Mouse (Mus musculus) spleen, embryonic (tissue): ENCODE measurements around the gene LTO1.

Experiments
- CTCF ChIA-PET: fragments of 350-600 bp; sonication (Branson Sonifier 250); formaldehyde crosslinking; loops from one replicate; lab custom pipeline; 2022; lab: Charles Lee

LTO1 gene

DNA sequence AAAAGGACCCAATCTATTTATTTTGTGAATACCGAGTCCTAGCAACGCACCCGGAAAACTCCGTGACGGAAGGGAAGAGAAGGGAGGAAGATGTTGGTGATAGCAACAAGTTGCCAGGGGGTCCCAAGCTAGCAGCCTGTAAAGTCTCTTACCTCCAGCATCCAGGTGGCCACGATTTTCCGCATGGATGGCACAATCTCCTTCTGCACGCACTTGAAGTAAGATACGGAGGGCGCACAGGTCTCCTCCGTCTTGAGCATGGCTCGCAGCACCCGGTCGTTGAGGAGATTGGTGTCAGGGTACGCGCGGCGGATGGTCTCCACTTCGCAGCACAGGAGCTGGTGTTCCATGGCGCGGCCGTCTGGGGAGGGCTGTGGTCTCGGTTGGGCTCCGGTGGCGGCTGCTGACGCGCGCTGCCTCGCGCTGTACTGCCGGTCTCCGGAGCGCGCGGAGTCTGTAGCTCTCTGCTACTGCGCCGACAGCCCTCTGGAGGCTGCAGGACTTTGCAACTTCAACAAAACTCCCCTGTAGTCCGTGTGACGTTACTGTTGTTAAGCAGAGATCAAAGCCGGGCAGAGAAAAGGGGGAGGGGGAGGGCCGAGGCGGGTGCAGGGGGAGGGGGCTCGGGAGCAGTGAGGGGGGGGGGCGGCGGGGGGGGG is 24.6 kb downstream of the LTO1 start, which contains the start of gene Ccnd1:
Gene Ccnd1, minus strand, starts transcription at position 582 of the 659 bp plus-strand sequence.
- CTCF ChIA-PET = no interaction called here

DNA sequence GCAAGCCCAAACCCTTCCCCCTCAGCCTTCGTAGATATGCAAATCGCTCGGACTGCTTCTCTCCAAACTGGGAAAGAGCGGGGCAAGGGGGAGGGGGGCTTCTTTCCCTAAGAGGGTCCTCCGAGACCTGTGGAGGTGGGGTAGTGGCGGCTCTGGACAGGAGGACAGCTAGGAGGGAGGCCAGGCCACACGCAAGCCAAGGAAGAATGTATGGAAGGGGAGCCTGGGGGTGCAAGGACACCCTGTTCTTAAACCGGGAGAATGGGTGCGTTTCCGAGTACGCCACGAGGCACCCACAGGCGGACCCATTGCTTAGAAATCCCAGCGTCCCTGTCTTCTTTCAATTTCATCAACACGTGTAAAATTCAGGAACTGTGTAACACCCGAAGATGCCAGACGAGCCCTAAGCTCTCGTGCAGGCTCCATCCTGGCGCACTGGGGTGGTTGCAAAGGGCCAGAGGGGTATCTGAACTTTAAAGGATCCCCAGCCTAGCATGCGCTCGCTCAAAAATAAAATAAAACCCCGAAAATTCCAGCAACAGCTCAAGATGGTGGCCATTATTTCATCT is 25.2 kb downstream of the LTO1 start:
- CTCF ChIA-PET = no interaction called here

DNA sequence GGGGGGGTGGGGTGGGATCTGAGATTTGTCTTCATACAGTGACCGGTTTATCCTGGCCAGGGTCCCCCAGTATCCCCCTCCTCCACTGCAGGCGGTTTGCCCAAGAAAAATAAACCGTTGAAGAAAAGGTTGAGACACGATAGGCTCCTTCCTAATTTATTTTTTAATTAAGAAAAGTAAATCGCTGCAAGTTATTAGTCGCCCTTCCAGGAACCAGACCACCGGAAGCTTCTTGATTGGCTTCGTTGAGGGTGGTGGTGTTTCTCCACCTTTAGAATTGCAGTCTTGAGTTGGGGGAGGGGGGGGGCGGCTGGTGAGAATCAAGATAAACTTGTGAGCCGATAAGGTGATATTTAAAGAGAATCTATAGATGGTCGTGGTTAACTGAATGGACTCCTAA is 25.7 kb downstream of the LTO1 start:
- CTCF ChIA-PET = interaction anchor here (0.7 kb wide), 1 partner anchor 492 kb away, joined by 3 read pairs; no protein-coding TSS in a partner anchor

DNA sequence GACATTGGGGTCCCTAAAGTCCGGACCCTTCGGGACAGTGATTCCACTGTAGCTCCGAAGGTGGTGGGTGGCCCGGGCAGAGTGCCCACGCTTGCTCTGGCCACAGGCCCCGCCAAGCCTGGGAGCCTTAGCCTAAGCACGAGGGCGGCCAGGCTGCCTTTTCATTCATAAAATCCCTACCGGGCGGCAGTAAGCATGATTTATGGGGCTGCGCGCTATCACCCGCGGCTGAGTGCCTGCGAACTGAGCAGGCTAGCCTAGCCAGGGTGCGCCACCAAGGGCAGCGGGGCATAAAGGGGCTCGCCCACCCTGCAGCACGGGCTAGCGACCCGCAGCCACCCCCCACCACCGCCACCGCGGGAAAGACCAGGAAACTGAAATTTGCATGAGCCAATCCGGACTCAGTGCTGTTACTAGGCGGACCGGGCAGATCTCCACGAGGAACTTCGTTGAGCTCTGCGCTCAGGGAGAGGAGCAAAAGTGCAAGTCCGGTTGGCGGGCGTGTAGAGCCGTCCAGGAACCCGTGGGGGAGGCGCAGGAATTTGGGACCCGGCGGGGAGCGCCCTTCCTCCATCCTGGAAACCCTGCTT is 26.4 kb downstream of the LTO1 start:
- CTCF ChIA-PET = interaction anchor here (0.7 kb wide), 1 partner anchor 493 kb away, joined by 3 read pairs; no protein-coding TSS in a partner anchor

DNA sequence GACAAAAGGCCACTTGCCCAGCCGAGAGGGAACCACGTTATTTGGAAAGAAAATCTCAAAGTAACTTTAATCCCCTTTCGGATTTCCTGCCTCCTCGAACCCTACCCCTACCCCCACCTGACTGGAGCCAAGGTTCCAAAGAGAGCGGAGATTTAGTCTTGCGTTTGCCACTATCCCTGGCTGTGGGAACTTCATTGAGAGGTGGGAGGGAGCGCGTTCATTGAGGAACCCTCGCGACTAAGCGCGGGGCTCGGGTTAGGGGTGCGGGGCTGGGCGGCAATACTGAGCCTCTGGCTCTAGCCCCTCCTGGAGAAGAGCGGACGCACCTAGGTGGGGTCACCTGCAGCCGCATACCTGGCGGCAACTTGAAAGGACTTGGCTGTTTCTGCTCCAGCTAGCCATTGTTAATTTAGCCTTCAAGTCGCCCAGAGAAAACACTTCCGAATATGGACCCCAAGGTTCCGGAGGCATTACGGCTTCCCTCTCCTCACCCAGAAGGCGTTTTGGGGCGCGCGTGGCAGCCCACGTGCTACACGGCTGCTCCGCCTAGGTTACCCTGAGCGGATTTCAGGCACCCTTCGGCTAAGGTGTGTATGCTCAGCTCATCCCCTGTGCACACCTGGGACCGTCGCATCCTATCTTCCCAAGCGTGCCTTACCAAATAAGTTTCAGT is 27.3 kb downstream of the LTO1 start:
- CTCF ChIA-PET = no interaction called here

DNA sequence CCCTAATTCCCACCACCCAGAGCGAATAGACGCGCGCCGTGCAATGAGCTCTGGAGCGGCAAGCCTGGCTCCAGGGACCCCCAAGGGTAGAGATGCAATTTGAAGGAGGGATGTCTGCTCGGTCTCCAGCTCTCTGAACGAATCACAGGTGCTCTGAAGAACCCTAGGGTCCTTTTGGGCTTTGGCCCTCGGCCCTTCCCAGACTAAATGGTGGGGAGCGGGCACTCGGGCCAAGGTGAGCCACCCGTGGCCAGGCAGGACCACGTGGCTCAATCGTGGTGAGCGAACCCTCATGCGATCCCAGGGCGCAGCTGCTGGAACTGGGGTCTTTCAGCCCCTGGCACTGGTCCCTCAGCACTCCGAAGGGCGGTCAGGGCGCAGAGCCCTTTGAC is 27.8 kb downstream of the LTO1 start:
- CTCF ChIA-PET = no interaction called here

DNA sequence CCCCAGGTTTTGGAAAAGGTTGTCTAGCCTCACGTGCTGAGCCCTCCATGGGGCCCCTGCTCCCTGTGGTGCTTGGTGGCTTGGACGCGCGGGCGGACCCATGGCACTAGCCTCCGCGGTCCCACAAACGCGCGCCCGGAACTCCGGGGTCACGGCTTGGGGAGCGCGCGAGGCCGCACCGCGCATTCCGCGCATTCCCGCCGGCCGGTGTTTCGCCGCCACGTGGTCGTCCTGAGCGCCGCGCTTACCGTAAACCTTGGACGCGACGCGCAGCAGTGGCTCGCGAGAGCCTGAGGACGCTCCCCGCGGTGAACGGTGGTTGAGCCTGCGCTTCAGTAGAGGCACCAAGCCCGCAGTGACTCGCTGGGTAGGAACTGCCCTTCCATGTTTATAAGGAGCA is 28.4 kb downstream of the LTO1 start:
- CTCF ChIA-PET = no interaction called here

DNA sequence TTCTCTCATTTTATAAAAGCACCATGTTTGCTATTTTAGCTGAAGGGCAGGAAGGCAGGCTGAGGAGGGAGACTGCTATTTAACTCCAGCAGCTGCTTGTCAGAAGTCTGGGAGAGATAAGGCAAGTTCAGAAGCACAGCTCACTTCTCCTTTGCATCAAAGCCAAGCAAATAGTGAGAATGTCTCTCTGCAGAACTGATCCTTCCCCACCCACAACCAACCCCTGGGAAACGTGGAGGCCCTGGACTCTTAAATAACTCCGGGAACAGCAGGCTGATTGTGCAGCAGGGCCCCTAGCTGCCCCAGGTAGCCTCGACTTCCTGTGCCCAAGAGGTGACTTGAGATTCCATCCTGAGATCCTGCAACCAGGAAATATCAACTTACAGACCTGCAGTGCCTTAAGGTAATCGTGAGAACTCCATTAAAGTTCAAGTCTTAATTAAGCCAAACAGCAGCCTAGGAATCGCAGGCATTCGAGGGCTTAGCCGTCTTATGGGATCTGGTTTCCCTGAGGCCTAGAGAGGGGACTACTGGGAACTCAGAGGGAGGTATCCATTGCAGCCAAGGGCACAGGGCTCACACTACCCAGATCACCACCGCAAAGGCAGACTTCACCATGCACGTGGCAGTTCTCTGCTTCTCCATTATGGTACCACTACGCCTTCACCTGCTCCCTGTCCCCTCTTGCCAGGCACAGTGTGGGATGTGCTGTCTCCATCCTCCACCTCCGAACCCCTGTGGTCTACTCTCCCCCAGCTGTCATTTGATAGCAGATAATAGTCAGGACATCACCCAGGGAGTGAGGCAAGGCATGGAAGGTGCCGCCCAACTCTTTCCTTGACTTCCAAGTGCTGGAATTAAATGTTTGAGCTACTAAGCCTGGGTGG is 43.9 kb downstream of the LTO1 start:
- CTCF ChIA-PET = interaction anchor here (0.6 kb wide), 1 partner anchor 21 kb away, joined by 4 read pairs; no protein-coding TSS in a partner anchor

DNA sequence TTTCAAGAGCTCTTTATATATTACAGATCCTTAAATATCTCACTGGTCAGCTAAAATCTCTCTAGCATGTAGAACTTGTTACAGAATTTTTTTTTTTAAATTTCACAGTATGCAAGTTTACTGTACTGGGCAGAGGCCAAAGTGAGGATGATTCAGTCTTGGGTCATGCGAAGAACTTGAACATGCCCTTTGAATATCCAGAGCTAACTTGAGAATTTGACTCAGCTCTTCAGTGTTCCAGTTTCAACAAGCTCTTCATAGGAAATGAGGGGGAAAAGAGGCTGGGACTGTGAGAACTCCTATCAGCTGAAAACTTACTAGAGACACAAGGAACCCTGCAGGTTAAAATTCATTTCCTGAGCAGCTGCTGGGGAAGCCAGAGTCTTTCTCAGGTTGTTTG is 49.0 kb downstream of the LTO1 start:
- CTCF ChIA-PET = no interaction called here

DNA sequence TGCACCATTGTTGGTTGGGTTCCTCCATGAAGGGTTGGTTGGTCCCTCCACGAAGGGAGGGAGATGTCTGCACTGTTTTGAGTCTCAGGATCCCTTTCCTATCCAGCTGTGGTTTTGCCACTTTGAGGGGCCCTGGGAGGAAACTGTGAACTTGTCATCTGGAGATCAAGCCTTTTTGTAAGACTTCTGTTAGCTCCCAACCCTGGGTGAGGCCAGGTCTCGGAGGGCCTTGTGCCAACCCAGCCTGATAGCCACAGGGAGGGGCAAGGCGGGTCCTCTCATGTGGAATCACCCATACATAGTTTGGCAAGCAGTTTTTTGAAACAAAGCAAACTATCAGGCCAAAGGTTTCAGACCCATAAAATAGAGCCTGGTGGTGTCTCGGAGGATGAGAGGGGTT is 49.4 kb downstream of the LTO1 start:
- CTCF ChIA-PET = no interaction called here

DNA sequence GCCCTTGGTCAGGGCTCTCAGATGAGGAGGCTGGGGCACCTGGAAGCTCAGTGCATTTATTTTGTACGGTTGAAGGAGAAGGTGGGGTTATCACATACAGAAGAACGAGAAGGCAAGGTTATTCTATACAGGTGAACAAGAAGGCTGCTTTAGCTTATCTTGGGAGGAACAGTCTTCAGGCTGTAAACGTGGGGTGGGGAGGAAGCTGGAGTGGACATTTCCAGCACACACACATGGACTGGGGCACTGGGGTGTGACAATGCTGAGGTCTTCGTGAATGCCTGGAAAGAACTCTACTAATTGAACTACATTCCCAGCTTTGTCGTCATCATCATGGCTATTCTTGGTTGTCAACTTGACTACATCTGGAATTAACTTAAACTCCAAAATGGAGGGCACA is 51.0 kb downstream of the LTO1 start:
- CTCF ChIA-PET = no interaction called here

DNA sequence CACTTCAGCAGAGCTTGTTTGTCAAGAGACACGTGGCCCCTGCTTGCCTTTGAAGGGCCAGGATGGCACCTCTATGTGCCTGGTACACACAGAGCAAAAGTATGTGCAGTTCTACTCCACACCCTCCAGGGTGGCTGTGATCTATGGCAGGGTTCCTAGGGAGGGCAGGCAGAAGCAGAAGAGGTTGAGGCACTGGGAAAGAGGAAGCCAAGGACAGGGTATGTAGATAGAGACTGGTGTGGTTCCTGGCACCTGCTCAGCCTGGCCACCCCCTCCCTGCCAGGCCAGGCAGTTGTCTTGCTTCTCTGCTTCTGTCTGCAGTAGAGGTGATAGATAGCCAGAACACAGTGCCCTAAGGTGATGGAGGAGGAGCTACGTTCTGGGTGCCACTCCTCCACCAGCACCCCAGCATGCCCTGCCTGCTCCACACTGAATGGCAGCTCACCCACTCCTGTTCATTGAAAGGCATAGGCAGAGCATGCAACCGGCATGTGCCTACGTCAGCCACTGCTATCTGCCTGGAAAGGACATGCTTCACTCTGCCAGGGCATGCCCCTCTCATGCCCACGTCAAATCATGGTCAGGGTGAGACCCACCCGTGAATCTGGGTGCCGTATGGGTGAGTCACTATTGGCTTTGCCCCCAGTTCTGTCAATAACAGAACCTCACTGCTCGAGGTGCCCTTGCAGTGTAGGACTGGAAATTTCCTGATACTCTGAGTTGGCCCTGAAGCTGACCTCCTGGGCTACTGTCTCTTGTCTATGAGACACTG is 56.3 kb downstream of the LTO1 start:
- CTCF ChIA-PET = no interaction called here

DNA sequence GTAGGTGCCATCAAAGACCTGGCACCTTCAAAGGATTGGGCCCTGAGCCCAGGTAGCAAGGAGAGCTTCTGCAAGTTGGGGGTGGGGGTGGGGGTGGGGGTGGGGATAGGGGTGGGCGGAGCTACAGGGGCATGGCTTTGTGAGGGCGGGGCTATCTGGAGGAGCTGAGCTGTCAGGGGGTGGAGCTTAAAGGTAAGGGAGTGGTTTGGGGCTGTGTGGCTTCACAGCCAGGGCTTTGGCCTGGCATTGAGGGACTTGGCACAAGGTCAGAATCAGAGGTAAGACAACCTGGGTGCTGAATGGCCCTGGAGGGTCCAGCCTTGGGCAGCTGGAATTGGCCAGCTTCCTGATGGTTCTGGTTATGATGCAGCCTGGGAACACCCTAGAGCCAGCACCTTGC is 56.9 kb downstream of the LTO1 start:
- CTCF ChIA-PET = no interaction called here

DNA sequence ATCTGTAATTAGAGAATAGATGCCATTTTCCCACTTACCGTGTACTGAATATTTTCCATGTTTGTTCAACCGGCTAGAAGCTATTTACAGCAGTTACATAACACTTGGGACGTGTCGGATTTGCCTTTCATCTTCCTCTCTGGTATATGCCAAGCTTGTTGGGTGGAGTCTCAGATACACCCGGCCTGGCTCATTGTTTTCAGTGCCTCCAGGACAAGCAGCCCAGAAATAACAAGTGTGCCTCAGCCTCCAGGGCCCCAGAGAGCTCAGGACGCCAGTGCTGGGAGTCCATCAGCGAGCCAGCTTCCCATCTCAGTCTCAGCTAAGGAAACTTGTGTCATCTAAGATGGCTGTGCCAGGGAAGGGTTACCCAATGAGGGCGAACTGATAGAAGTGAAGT is 58.6 kb downstream of the LTO1 start:
- CTCF ChIA-PET = no interaction called here

DNA sequence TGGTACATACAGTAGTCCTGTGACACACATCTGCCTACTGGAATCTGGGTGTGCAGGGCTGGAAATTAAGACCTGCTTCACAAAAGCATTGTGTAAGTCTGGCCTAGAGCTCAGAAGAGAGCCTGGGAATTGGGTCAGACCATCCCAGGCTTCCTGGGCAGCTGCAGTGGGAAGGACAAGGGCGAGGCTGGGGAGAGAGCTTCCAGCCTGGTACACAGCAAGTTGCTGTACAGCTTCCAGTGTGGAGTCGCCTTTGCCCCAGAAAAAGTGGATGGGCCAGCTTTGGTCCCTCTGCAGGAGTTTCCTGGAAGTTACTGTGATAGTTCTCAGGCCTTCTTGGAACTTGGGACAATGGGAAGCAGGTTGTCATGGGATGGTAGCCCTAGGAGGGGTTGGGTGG is 62.2 kb downstream of the LTO1 start:
- CTCF ChIA-PET = no interaction called here

DNA sequence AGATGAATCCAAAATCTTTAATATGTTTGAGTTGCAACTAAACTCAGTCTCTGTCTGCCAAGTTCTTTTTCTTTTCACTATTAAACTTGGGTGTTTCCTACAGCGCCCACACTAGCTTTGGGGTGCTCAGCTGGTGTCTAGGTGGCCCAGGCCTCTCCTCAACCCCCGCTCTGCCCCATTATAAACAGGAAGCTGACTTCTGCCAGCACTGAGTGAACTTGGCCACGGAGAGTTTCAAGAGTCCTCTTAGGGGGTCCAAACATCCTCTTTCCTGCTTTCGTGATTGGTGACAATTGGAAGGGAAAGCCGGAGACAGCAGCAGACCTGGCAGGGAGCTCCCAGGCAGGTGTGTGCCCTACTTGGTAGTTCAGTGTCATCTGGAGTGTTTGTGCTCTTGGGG is 64.9 kb downstream of the LTO1 start:
- CTCF ChIA-PET = no interaction called here
